Mouse (Mus musculus) gastrocnemius, adult 8-10 months (tissue): ENCODE results near the gene Abca4. TPM values are rescaled to one million over a fixed set of nuclear protein-coding genes. Genes with fewer than 3 reads are reported as not detected.
"Not testable (repeated sequence)": the region's sequence is repeated elsewhere in the genome, so short reads cannot be mapped to it uniquely, and the experiment has no call there.

Experiments
- DNase-seq, 2 experiments: peaks; one replicate each; pipeline ENCODE4 v3.0.0; 2022; ENCODE audit warnings: low spot score in 2 of 2
- total RNA-seq, 4 experiments: library from RNA; stranded (reverse); gene quantifications; 2 replicates each; pipeline ENCODE4 v1.2.4; 2022

The Abca4 gene
- total RNA-seq, 4 experiments from 2014 or later, result 0.47 to 0.99 (median 0.56) TPM

GRCm38 (mm10) chr3:122049158-122049557 is 4.9 kb downstream of the Abca4 start:
- DNase-seq, result no peak

- DNase-seq, result no peak
Measured at GRCm38 (mm10) chr3:122058439-122059198, 14.4 kb downstream of the Abca4 start.

GRCm38 (mm10) chr3:122062586-122062985 is 18.3 kb downstream of the Abca4 start:
- no peak for DNase-seq

- no peak for DNase-seq
Measured at GRCm38 (mm10) chr3:122064556-122065410, 20.5 kb downstream of the Abca4 start.

- no peak for DNase-seq
Measured at GRCm38 (mm10) chr3:122071769-122072168, 27.5 kb downstream of the Abca4 start.

GRCm38 (mm10) chr3:122072646-122073571 is 28.7 kb downstream of the Abca4 start:
- DNase-seq, result no peak

- DNase-seq, result no peak
Measured at GRCm38 (mm10) chr3:122073595-122073994, 29.4 kb downstream of the Abca4 start.

- no peak for DNase-seq
Measured at GRCm38 (mm10) chr3:122074334-122074733, 30.1 kb downstream of the Abca4 start.

GRCm38 (mm10) chr3:122078141-122078540 is 33.9 kb downstream of the Abca4 start:
- DNase-seq, result no peak

GRCm38 (mm10) chr3:122079172-122079571 is 34.9 kb downstream of the Abca4 start:
- no peak for DNase-seq

- DNase-seq, result not testable (repeated sequence)
Measured at GRCm38 (mm10) chr3:122081634-122082033, 37.4 kb downstream of the Abca4 start.

GRCm38 (mm10) chr3:122082338-122082737 is 38.1 kb downstream of the Abca4 start:
- DNase-seq, result no peak

GRCm38 (mm10) chr3:122085157-122085989 is 41.1 kb downstream of the Abca4 start:
- no peak for DNase-seq

GRCm38 (mm10) chr3:122088054-122088681 is 43.9 kb downstream of the Abca4 start:
- DNase-seq, result peak; percentile 23 to 48

- DNase-seq, result no peak
Measured at GRCm38 (mm10) chr3:122090338-122090737, 46.1 kb downstream of the Abca4 start.

GRCm38 (mm10) chr3:122099713-122100112 is 55.5 kb downstream of the Abca4 start:
- DNase-seq, result no peak

- no peak for DNase-seq
Measured at GRCm38 (mm10) chr3:122102091-122102490, 57.8 kb downstream of the Abca4 start.

- DNase-seq, result peak; percentile 76 to 79
Measured at GRCm38 (mm10) chr3:122103864-122104808, 59.9 kb downstream of the Abca4 start.

- DNase-seq, result no peak
Measured at GRCm38 (mm10) chr3:122106920-122107319, 62.7 kb downstream of the Abca4 start.
